Mouse (Mus musculus) stomach, embryonic 15.5 days (tissue): ENCODE measurements at regions not wholly inside any gene's neighbourhood (a gene's known extent, or its start where the extent isn't known, plus 50 kb on each side); places are given as distances from the start of the nearest gene placed in this dataset.

Experiments
- ATAC-seq: fragments of 200-750 bp; cut with Nextera tagmentation; 2 replicates; pipeline ENCODE4 v1.8.0; 2017; ENCODE audit warnings: low read depth, moderate number of reproducible peaks, moderate TSS enrichment; ENCODE audit not compliant: insufficient read depth, low FRiP score
- H3K27ac ChIP-seq: fragments of 300-500 bp; sonication (generic); 2 replicates; pipeline ENCODE4 v1.5.1; 2015; ENCODE audit warnings: mild to moderate bottlenecking, inconsistent platforms
- H3K27me3 ChIP-seq: fragments of 300-500 bp; sonication (generic); replicated peaks from 2 replicates; pipeline ENCODE4 v1.6.1; 2015; ENCODE audit warnings: inconsistent platforms
- H3K36me3 ChIP-seq: fragments of 300-500 bp; sonication (generic); 2 replicates; pipeline ENCODE4 v1.6.1; 2015; ENCODE audit warnings: inconsistent platforms
- H3K4me1 ChIP-seq: fragments of 300-500 bp; sonication (generic); 2 replicates; pipeline ENCODE4 v1.6.1; 2015; ENCODE audit warnings: inconsistent platforms
- H3K4me2 ChIP-seq: fragments of 300-500 bp; sonication (generic); 2 replicates; pipeline ENCODE4 v1.6.1; 2015; ENCODE audit warnings: mild to moderate bottlenecking, inconsistent platforms
- H3K4me3 ChIP-seq: fragments of 300-500 bp; sonication (generic); replicated peaks from 2 replicates; pipeline ENCODE4 v1.5.1; 2015; ENCODE audit warnings: inconsistent platforms
- H3K9ac ChIP-seq: fragments of 300-500 bp; sonication (generic); 2 replicates; pipeline ENCODE4 v1.6.1; 2015; ENCODE audit warnings: inconsistent platforms
- H3K9me3 ChIP-seq: fragments of 300-500 bp; sonication (generic); 2 replicates; pipeline ENCODE4 v1.6.1; 2016; ENCODE audit warnings: inconsistent platforms
- WGBS: fragments of 180-500 bp; shearing (Covaris S2); methylation state at CpG from one replicate; pipeline ENCODE4 v1.1.7; 2015; 5-methylcytosine and 5-hydroxymethylcytosine counted together

- peak; percentile 43; the same call in 1 of the 2 replicates for ATAC-seq
- Histone ChIP-seq H3K4me2 (no peak overlapping the region), H3K4me3 (no peak overlapping the region), H3K27ac (no peak overlapping the region), H3K9me3 (no peaks in the 10 kb centered on the region), H3K9ac (no peak overlapping the region), H3K36me3 (no peaks in the 10 kb centered on the region), H3K4me1 (no peaks in the 10 kb centered on the region), H3K27me3 (no peaks in the 10 kb centered on the region)
- 47% methylated on average over 5 of the region's 5 CpGs for WGBS
Observed at GRCm38 (mm10) chr2:108935981-108936762, 344.4 kb upstream of the Kif18a start.

- no peak overlapping the region for H3K4me2 ChIP-seq
- H3K4me1 ChIP-seq = no peaks in the 10 kb centered on the region
- H3K9ac ChIP-seq = no peak overlapping the region
- H3K4me3 ChIP-seq = no peak overlapping the region
- H3K27me3 ChIP-seq = no peaks in the 10 kb centered on the region
- WGBS = 76% methylated on average over 5 of the region's 5 CpGs
- no peak overlapping the region for H3K27ac ChIP-seq
- no peaks in the 10 kb centered on the region for H3K36me3 ChIP-seq
- no peak for ATAC-seq
- no peaks in the 10 kb centered on the region for H3K9me3 ChIP-seq
Observed at GRCm38 (mm10) chr2:108980921-108981320, 299.6 kb upstream of the Kif18a start.

GRCm38 (mm10) chr2:109016223-109016622 lies 264.3 kb upstream of the Kif18a start:
- Histone ChIP-seq H3K9me3 (no peaks in the 10 kb centered on the region), H3K27ac (no peak overlapping the region), H3K4me3 (no peak overlapping the region), H3K9ac (no peak overlapping the region), H3K36me3 (no peaks in the 10 kb centered on the region), H3K27me3 (no peaks in the 10 kb centered on the region), H3K4me2 (no peak overlapping the region), H3K4me1 (no peaks in the 10 kb centered on the region)
- WGBS = 27% methylated on average over 1 of the region's 1 CpGs
- no peak for ATAC-seq

GRCm38 (mm10) chr2:109017018-109017707 lies 263.4 kb upstream of the Kif18a start:
- no peak for ATAC-seq
- Histone ChIP-seq H3K36me3 (no peaks in the 10 kb centered on the region), H3K27ac (no peak overlapping the region), H3K9me3 (no peaks in the 10 kb centered on the region), H3K27me3 (no peaks in the 10 kb centered on the region), H3K4me3 (no peak overlapping the region), H3K4me2 (no peak overlapping the region), H3K4me1 (no peaks in the 10 kb centered on the region), H3K9ac (no peak overlapping the region)
- 47% methylated on average over 1 of the region's 1 CpGs for WGBS

- Histone ChIP-seq H3K27me3 (no peaks in the 10 kb centered on the region), H3K9ac (no peak overlapping the region), H3K4me3 (no peak overlapping the region), H3K4me1 (no peaks in the 10 kb centered on the region), H3K27ac (no peak overlapping the region), H3K4me2 (no peak overlapping the region), H3K36me3 (no peaks in the 10 kb centered on the region), H3K9me3 (no peaks in the 10 kb centered on the region)
- 66% methylated on average over 6 of the region's 6 CpGs for WGBS
- ATAC-seq = no peak
Observed at GRCm38 (mm10) chr2:109038131-109038695, 242.3 kb upstream of the Kif18a start.
